Mouse (Mus musculus): Measurements from ENCODE around the gene Nqo2. TPM values are rescaled to one million over a fixed set of nuclear protein-coding genes. Genes with fewer than 3 reads are reported as not detected.

The Nqo2 gene
- polyA plus RNA-seq (2014; fragmentation: Nextera tagmentation; extraction: Ambion mirVana): 21.6 and 23.4 TPM in 2 replicates

DNA sequence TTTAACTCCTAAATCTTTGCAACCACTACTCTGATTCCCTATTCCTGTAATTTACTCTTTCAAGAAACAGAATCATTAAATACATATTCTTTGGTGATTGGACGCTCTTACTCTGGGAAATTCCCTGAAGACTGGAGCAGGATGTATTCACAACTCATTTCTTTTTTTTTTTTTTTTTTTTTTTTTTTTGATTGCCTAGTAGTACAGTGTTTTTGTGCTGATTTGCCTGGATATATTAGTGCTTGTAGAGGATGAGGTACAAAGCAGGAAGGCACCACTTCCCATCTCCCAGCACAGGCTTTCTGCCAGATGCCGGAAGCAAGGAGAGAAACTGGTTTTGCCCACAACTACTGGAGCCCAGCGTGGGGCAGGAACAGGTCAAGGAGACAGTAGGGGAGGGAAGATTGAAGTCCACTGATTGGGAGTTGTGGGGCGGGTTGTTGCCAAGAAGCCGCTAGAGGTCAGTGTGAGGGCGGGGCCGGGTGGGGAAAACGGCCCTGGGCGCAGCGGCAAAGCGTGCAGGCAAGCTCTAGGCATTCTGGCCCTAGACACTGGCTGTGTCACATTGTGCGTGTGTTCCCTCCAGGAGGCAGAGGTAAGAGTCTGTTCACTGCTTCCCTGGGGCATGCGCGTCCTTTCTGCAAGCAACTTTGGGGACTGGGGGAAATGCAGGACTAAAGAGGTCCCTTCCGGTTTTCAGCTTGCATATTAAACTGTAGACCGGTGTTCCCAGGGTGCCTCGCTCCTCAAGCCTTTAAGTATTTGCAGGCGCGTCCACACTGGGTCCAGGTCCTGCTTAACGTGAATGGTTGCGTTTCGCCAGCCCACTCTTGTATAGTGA, at the start of gene Nqo2:
Gene Nqo2, plus strand, starts transcription at position 482 of the 841 bp plus-strand sequence.
- peak; percentile 92 for ATAC-seq (ENCODE audit: low FRiP score)
- DNase-seq (ENCODE audit: low spot score): peak; percentile 83
- no peaks in the 10 kb centered on the region for H3K9me3 ChIP-seq (ENCODE audit: control insufficient read depth, low read length)
- peak within 1 kb of the TSS; percentile 70 for H3K9ac ChIP-seq (ENCODE audit: low read depth, low read length)
- peak within 1 kb of the TSS; percentile 63 for H3K27ac ChIP-seq (ENCODE audit: low read depth, low read length)
- no peaks in the 10 kb centered on the region for H3K27me3 ChIP-seq (ENCODE audit: control insufficient read depth, insufficient read depth, low read length)
- WGBS: 3% methylated on average over 22 of the region's 22 CpGs
- peak within 1 kb of the TSS; percentile 49 for H3K4me2 ChIP-seq (replicated peaks; ENCODE audit: low read depth, low read length)
- H3K36me3 ChIP-seq (ENCODE audit: control insufficient read depth, insufficient read depth, low read length): no peaks in the 10 kb centered on the region
- H3K4me1 ChIP-seq (replicated peaks; ENCODE audit: control insufficient read depth, insufficient read depth, low read length): no peaks in the 10 kb centered on the region
- peak within 1 kb of the TSS; percentile 44 for H3K4me3 ChIP-seq (ENCODE audit: low read depth, low read length)

DNA sequence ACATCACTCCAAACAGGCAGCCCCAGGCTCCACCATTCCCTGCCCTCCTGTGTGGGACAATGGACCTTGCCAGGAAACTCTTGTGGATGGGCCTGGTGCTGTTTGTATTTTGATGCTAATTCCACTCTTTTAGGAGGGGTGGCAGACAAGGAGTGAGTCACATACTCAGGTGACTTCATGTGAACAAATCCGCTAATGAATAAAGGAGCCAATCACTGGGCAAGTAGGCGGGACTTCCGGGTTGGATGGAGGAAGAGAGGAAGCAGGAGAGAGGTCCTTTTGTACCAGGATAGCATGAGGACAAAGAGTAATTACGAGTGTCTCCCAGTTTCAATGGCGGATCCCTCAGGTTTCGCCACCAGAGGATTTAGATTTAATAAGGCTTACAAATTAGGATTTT, 43.4 kb upstream of the Nqo2 start:
- no peak for ATAC-seq (ENCODE audit: low FRiP score)
- no peaks in the 10 kb centered on the region for H3K27me3 ChIP-seq (ENCODE audit: control insufficient read depth, insufficient read depth, low read length)
- H3K4me1 ChIP-seq (replicated peaks; ENCODE audit: control insufficient read depth, insufficient read depth, low read length): no peaks in the 10 kb centered on the region
- no peaks in the 10 kb centered on the region for H3K9me3 ChIP-seq (ENCODE audit: control insufficient read depth, low read length)
- H3K4me2 ChIP-seq (replicated peaks; ENCODE audit: low read depth, low read length): no peak overlapping the region
- 87% methylated on average over 6 of the region's 6 CpGs for WGBS
- H3K36me3 ChIP-seq (ENCODE audit: control insufficient read depth, insufficient read depth, low read length): peaks cover 3% of the 10 kb centered on the region; the same call in 1 of the 2 replicates
- H3K27ac ChIP-seq (ENCODE audit: low read depth, low read length): no peak overlapping the region
- H3K9ac ChIP-seq (ENCODE audit: low read depth, low read length): no peak overlapping the region
- no peak for DNase-seq (ENCODE audit: low spot score)
- no peak overlapping the region for H3K4me3 ChIP-seq (ENCODE audit: low read depth, low read length)

DNA sequence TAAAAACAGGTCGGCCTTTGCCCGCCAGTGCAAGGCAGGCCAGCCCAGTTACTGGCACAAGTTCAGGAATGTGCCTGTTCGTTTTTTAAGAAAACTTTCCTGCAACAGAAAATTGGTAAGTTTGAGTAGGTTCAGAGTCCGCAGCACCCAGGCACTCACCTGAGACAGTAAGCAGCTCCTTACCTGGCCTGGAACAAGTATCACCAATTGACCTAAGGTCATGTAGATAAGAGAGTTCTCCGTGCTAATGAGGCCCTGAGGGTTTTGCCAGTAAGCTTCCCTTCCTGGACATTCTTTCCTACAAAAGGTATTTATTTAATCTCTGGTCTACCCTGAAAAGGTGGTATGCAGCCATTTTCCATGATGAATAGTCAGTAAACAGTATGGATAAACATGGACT, 42.8 kb upstream of the Nqo2 start:
- no peak for ATAC-seq (ENCODE audit: low FRiP score)
- WGBS: 95% methylated on average over 5 of the region's 5 CpGs

DNA sequence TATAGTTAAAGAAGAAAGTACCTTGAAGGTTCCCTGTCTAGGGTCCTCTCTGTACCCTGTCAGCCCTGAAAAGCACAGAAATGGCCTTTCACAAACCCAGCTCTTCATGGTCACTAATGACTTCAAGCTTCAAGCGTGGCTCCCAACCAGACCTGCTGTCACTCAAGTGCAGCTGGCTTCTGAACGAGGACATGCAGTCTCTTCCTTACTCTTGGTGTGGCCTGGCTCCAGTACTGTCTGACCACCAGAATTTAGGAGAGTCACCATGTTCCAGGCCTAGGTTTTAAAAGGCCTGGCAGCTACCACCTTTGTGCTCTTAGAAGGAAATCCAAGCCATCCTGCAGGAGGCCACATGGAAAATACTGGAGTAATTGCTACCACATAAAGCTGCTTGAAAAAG, 34.2 kb upstream of the Nqo2 start:
- Histone ChIP-seq H3K36me3 (ENCODE audit: control insufficient read depth, insufficient read depth, low read length) (no peaks in the 10 kb centered on the region), H3K4me2 (replicated peaks; ENCODE audit: low read depth, low read length) (no peak overlapping the region), H3K27me3 (ENCODE audit: control insufficient read depth, insufficient read depth, low read length) (no peaks in the 10 kb centered on the region), H3K4me3 (ENCODE audit: low read depth, low read length) (no peak overlapping the region), H3K9me3 (ENCODE audit: control insufficient read depth, low read length) (no peaks in the 10 kb centered on the region), H3K4me1 (replicated peaks; ENCODE audit: control insufficient read depth, insufficient read depth, low read length) (no peaks in the 10 kb centered on the region), H3K9ac (ENCODE audit: low read depth, low read length) (no peak overlapping the region), H3K27ac (ENCODE audit: low read depth, low read length) (no peak overlapping the region)
- DNase-seq (ENCODE audit: low spot score) (no peak), ATAC-seq (ENCODE audit: low FRiP score) (no peak)
- 72% methylated on average over 2 of the region's 2 CpGs for WGBS

More for the DNA sequence above, 42.8 kb upstream of the Nqo2 start:
- no peak for DNase-seq (ENCODE audit: low spot score)
- H3K9me3 ChIP-seq (ENCODE audit: control insufficient read depth, low read length): no peaks in the 10 kb centered on the region
- H3K4me1 ChIP-seq (replicated peaks; ENCODE audit: control insufficient read depth, insufficient read depth, low read length): no peaks in the 10 kb centered on the region
- no peak overlapping the region for H3K27ac ChIP-seq (ENCODE audit: low read depth, low read length)
- H3K27me3 ChIP-seq (ENCODE audit: control insufficient read depth, insufficient read depth, low read length): no peaks in the 10 kb centered on the region
- H3K9ac ChIP-seq (ENCODE audit: low read depth, low read length): no peak overlapping the region
- H3K4me2 ChIP-seq (replicated peaks; ENCODE audit: low read depth, low read length): no peak overlapping the region
- no peak overlapping the region for H3K4me3 ChIP-seq (ENCODE audit: low read depth, low read length)
- peaks cover 3% of the 10 kb centered on the region; the same call in 1 of the 2 replicates for H3K36me3 ChIP-seq (ENCODE audit: control insufficient read depth, insufficient read depth, low read length)

DNA sequence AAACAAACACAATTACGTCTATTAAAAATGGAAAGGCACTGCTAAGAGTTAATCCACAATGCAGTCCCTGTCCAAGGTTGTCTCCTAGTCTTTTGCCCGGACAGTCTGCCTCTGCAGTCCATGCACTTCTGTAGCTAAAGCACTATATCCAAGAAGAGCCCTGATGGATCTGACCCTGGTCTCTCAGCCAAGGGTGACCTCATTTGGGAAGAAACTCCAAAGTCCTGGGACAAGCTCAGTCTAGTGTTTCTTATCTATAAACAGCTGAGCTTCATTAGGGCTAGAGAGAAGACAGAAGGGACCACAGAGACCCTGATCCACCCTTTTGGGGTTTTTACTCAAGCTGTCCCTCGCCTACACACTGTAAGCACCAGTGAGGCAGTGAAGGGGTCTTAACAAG, 33.6 kb upstream of the Nqo2 start:
- Histone ChIP-seq H3K27ac (ENCODE audit: low read depth, low read length) (no peak overlapping the region), H3K4me3 (ENCODE audit: low read depth, low read length) (no peak overlapping the region), H3K36me3 (ENCODE audit: control insufficient read depth, insufficient read depth, low read length) (no peaks in the 10 kb centered on the region), H3K4me1 (replicated peaks; ENCODE audit: control insufficient read depth, insufficient read depth, low read length) (no peaks in the 10 kb centered on the region), H3K9me3 (ENCODE audit: control insufficient read depth, low read length) (no peaks in the 10 kb centered on the region), H3K9ac (ENCODE audit: low read depth, low read length) (no peak overlapping the region), H3K27me3 (ENCODE audit: control insufficient read depth, insufficient read depth, low read length) (no peaks in the 10 kb centered on the region), H3K4me2 (replicated peaks; ENCODE audit: low read depth, low read length) (no peak overlapping the region)
- 87% methylated on average over 3 of the region's 3 CpGs for WGBS
- DNase-seq (ENCODE audit: low spot score) (no peak), ATAC-seq (ENCODE audit: low FRiP score) (no peak)

DNA sequence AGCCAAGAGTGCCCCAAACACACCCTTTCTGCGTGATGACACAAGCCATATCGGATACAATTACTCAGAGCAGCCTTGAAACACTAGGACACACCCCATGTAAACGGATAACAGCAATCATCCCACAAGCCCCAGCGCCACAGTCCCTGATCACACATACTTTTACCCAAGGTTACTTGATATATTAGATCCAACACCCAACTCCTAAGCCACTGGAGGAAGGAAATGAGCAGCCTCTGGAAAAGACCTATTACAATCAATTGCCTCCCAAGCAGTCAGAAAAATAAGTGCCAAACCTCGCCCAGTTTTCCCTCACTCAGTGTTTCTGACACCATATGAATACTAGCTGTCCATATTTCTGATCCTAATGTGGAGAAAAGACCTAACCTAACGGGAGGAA, 29.7 kb upstream of the Nqo2 start:
- Histone ChIP-seq H3K27me3 (ENCODE audit: control insufficient read depth, insufficient read depth, low read length) (no peaks in the 10 kb centered on the region), H3K9me3 (ENCODE audit: control insufficient read depth, low read length) (no peaks in the 10 kb centered on the region), H3K9ac (ENCODE audit: low read depth, low read length) (no peak overlapping the region), H3K27ac (ENCODE audit: low read depth, low read length) (no peak overlapping the region), H3K36me3 (ENCODE audit: control insufficient read depth, insufficient read depth, low read length) (no peaks in the 10 kb centered on the region), H3K4me2 (replicated peaks; ENCODE audit: low read depth, low read length) (no peak overlapping the region), H3K4me3 (ENCODE audit: low read depth, low read length) (no peak overlapping the region), H3K4me1 (replicated peaks; ENCODE audit: control insufficient read depth, insufficient read depth, low read length) (no peaks in the 10 kb centered on the region)
- WGBS: 73% methylated on average over 6 of the region's 6 CpGs
- DNase-seq (ENCODE audit: low spot score) (peak; percentile 1), ATAC-seq (ENCODE audit: low FRiP score) (no peak)

DNA sequence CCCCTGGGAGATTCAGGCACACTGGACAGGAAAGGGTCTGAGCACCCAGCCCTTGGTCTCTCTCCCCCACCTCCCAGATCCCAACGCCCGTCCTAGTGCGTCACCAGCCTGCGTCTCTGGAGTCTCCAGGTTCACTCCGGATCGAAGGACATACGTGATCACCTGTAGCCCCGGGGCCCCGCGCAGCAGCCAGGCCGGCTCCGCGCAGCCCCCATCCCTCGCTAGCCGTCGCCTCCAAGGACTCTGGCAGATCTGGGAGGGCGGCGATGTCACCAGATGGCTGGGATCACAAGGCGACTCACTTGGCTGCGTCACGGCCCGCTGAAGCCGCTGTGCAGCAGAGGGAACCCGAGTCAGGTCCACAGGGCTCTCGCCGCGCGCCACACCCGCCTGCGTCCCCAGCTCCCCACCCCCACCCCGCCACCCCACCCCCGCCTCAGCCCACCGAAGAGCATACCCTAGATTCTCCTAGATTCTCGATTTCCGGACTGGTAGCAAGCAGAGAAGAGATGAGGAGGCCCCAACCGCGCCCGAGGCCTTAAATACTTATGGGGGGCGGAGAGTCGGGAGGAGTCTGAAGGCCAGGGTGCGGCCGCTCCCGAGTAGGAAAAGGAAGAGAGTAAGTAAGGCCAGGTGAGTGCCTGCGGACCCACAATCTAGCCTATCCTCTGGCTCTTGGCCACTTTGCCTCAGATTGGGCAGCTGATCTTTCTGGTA, 28.9 kb upstream of the Nqo2 start:
- H3K9me3 ChIP-seq (ENCODE audit: control insufficient read depth, low read length): no peaks in the 10 kb centered on the region
- ATAC-seq (ENCODE audit: low FRiP score) (peak; percentile 91), DNase-seq (ENCODE audit: low spot score) (peak; percentile 67)
- H3K36me3 ChIP-seq (ENCODE audit: control insufficient read depth, insufficient read depth, low read length): no peaks in the 10 kb centered on the region
- WGBS: under 1% methylated on average over 40 of the region's 44 CpGs
- no peaks in the 10 kb centered on the region for H3K27me3 ChIP-seq (ENCODE audit: control insufficient read depth, insufficient read depth, low read length)
- H3K4me2 ChIP-seq (replicated peaks; ENCODE audit: low read depth, low read length): peak overlapping the region; percentile 87
- peak overlapping the region; percentile 52 for H3K4me3 ChIP-seq (ENCODE audit: low read depth, low read length)
- no peaks in the 10 kb centered on the region for H3K4me1 ChIP-seq (replicated peaks; ENCODE audit: control insufficient read depth, insufficient read depth, low read length)
- H3K27ac ChIP-seq (ENCODE audit: low read depth, low read length): no peak overlapping the region
- peak overlapping the region; percentile 66 for H3K9ac ChIP-seq (ENCODE audit: low read depth, low read length)

DNA sequence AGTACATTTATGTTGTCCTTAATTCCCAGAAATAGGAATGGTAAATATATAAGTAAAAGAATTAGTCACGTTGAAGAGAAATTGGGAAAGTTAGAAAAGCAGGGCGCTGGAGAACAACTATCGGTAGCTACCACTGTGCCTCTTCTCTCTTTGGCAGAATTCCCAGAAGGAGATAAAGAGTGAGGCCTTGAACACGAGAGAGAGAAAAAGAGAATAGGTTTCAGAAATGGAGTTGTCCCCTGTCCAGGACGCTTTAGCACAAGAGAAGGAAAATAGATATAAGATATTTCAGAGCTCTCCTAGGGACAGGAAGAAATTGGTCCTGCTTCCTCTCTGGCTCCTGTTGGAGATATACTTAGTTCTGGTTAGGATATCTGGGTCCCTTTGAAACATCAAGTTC, 27.3 kb upstream of the Nqo2 start:
- 88% methylated on average over 5 of the region's 5 CpGs for WGBS
- H3K4me3 ChIP-seq (ENCODE audit: low read depth, low read length): no peak overlapping the region
- ATAC-seq (ENCODE audit: low FRiP score): no peak
- no peaks in the 10 kb centered on the region for H3K9me3 ChIP-seq (ENCODE audit: control insufficient read depth, low read length)
- H3K36me3 ChIP-seq (ENCODE audit: control insufficient read depth, insufficient read depth, low read length): no peaks in the 10 kb centered on the region
- H3K4me1 ChIP-seq (replicated peaks; ENCODE audit: control insufficient read depth, insufficient read depth, low read length): no peaks in the 10 kb centered on the region
- no peak overlapping the region for H3K27ac ChIP-seq (ENCODE audit: low read depth, low read length)
- DNase-seq (ENCODE audit: low spot score): no peak
- no peak overlapping the region for H3K4me2 ChIP-seq (replicated peaks; ENCODE audit: low read depth, low read length)
- H3K27me3 ChIP-seq (ENCODE audit: control insufficient read depth, insufficient read depth, low read length): no peaks in the 10 kb centered on the region
- no peak overlapping the region for H3K9ac ChIP-seq (ENCODE audit: low read depth, low read length)
